Mouse (Mus musculus): ENCODE measurements around the gene Fam241a. TPM values are rescaled to one million over a fixed set of nuclear protein-coding genes. Genes with fewer than 3 reads are reported as not detected.
A peak's percentile ranks its signal among the peaks of the same experiment; 100 is the strongest.

The Fam241a gene
- polyA plus RNA-seq, 1 experiment from 2014 or later = 4.9 TPM

- WGBS = 85% methylated on average over 11 of the region's 11 CpGs
- ATAC-seq (ENCODE audit: low FRiP score, low read depth) = no peak
- H3K27ac ChIP-seq (replicated peaks) = no peak overlapping the region
- H3K4me2 ChIP-seq (replicated peaks) = no peak overlapping the region
- H3K36me3 ChIP-seq = no peaks in the 10 kb centered on the region
- no peak overlapping the region for H3K4me3 ChIP-seq
- 0 out of 2 replicates have a peak, but pooled peaks cover 3% of the 10 kb centered on the region for H3K9me3 ChIP-seq
- H3K9ac ChIP-seq (replicated peaks) = no peak overlapping the region
- no peaks in the 10 kb centered on the region for H3K4me1 ChIP-seq
- H3K27me3 ChIP-seq = no peaks in the 10 kb centered on the region
These were observed 47.9 kb downstream of the Fam241a start for GRCm38 (mm10) chr3:127848088-127848808.

GRCm38 (mm10) chr3:127843941-127844327, 52.2 kb downstream of the Fam241a start:
- Histone ChIP-seq H3K4me2 (replicated peaks) (no peak overlapping the region), H3K4me1 (no peaks in the 10 kb centered on the region), H3K36me3 (no peaks in the 10 kb centered on the region), H3K9ac (replicated peaks) (no peak overlapping the region), H3K27ac (replicated peaks) (no peak overlapping the region), H3K4me3 (no peak overlapping the region), H3K9me3 (0 out of 2 replicates have a peak, but pooled peaks cover 3% of the 10 kb centered on the region), H3K27me3 (no peaks in the 10 kb centered on the region)
- WGBS = 86% methylated on average over 5 of the region's 5 CpGs
- ATAC-seq (ENCODE audit: low FRiP score, low read depth) = no peak

- Histone ChIP-seq H3K36me3 (no peaks in the 10 kb centered on the region), H3K27me3 (no peaks in the 10 kb centered on the region), H3K27ac (replicated peaks) (no peak overlapping the region), H3K4me2 (replicated peaks) (no peak overlapping the region), H3K9me3 (0 out of 2 replicates have a peak, but pooled peaks cover 3% of the 10 kb centered on the region), H3K4me3 (no peak overlapping the region), H3K4me1 (no peaks in the 10 kb centered on the region), H3K9ac (replicated peaks) (no peak overlapping the region)
- 87% methylated on average over 2 of the region's 2 CpGs for WGBS
- ATAC-seq (ENCODE audit: low FRiP score, low read depth) = no peak
These were observed 52.7 kb downstream of the Fam241a start for GRCm38 (mm10) chr3:127843324-127843940.

- no peak overlapping the region for H3K27ac ChIP-seq (replicated peaks)
- no peaks in the 10 kb centered on the region for H3K4me1 ChIP-seq
- H3K4me2 ChIP-seq (replicated peaks) = no peak overlapping the region
- H3K9me3 ChIP-seq = 0 out of 2 replicates have a peak, but pooled peaks cover 3% of the 10 kb centered on the region
- 87% methylated on average over 8 of the region's 8 CpGs for WGBS
- H3K9ac ChIP-seq (replicated peaks) = no peak overlapping the region
- no peak overlapping the region for H3K4me3 ChIP-seq
- H3K27me3 ChIP-seq = no peaks in the 10 kb centered on the region
- ATAC-seq (ENCODE audit: low FRiP score, low read depth) = no peak
- no peaks in the 10 kb centered on the region for H3K36me3 ChIP-seq
These were observed 54.2 kb downstream of the Fam241a start for GRCm38 (mm10) chr3:127841926-127842325.

DNA sequence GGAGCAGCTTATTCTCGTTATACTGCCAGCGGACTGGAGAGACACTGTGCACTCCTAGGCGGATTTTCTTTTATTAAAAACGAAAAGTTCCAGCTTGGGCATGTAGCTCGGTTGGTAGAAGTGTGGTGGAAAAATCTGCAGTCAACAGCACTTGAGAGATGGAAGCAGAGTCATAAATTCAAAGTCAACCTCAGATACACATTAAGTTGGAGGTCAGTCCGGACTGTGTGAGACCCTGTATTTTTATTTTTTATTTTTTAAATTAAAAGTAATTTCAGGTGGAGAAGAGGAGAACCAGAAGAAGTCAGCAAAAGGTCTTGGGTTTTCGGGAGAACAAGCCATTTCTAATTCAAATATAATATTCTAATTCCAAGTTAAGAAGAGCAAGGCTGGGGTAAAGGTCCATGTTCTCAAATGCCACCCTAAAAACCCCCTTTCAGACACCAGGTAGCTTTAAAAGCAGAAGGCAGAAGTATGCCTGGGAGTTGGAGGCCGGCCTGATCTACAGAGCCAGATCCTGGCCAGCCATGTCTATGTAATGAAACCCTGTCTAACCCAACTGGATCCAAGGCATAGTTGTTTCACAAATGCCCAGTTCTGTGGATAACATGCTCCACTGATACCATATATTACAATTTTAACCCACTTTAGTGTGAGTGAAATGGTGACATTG, 58.0 kb downstream of the Fam241a start:
- Histone ChIP-seq H3K9me3 (no peaks in the 10 kb centered on the region), H3K4me1 (peaks cover 17% of the 10 kb centered on the region), H3K9ac (replicated peaks) (peak overlapping the region; percentile 94), H3K4me3 (peak overlapping the region; percentile 98), H3K27ac (replicated peaks) (peak overlapping the region; percentile 87), H3K4me2 (replicated peaks) (peak overlapping the region; percentile 73), H3K27me3 (no peaks in the 10 kb centered on the region), H3K36me3 (no peaks in the 10 kb centered on the region)
- peak; percentile 21 for ATAC-seq (ENCODE audit: low FRiP score, low read depth)
- 34% methylated on average over 8 of the region's 8 CpGs for WGBS

DNA sequence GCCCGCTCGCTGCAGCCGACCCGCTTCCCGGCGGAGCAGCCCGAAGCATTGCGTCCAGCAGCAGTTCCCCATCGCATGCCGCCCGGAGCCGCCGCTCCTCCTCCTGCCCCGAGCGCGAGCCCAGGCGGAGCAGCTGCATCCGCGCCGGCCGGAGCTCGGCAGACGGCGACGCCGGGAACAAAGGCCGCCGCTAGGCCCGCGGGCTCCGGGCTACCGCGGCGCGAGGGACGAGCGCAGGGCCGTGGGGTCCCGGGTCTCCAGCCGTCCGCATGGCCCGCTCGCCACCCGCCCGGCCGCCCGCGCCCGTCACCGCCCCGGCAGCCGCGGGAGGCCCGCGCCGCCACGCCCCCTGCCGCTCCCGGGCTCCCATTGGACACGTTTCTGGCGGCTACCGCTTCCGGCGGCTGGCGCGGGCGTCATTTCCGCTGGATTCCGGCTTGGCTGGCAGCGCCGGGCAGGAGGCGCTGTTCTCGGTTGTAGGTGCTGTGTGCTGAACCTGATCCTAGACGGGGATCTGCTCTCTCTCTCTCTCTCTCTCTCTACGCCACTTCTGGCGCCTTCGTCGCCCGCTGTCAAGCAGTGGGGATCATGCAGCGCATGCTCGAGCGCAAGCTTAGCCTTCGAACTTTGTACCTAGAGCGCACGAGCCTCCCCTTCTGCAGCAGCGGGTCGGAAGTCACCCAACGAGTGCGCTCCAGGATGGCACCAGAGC, 58.8 kb downstream of the Fam241a start, which contains the start of gene Ap1ar:
Ap1ar (minus strand) TSS at position 370 of the 712 bp plus-strand sequence.
- Histone ChIP-seq H3K27ac (replicated peaks) (peak within 1 kb of the TSS; percentile 87), H3K4me2 (replicated peaks) (peak within 1 kb of the TSS; percentile 73), H3K4me1 (peaks cover 17% of the 10 kb centered on the region), H3K27me3 (no peaks in the 10 kb centered on the region), H3K36me3 (no peaks in the 10 kb centered on the region), H3K9ac (replicated peaks) (peak within 1 kb of the TSS; percentile 94), H3K4me3 (peak within 1 kb of the TSS; percentile 98), H3K9me3 (no peaks in the 10 kb centered on the region)
- 0% methylated on average over 64 of the region's 89 CpGs for WGBS
- ATAC-seq (ENCODE audit: low FRiP score, low read depth) = peak; percentile 98

GRCm38 (mm10) chr3:127836798-127837153, 59.3 kb downstream of the Fam241a start:
- no peaks in the 10 kb centered on the region for H3K27me3 ChIP-seq
- peak; percentile 0; the same call in 1 of the 2 replicates for ATAC-seq (ENCODE audit: low FRiP score, low read depth)
- no peaks in the 10 kb centered on the region for H3K36me3 ChIP-seq
- H3K4me3 ChIP-seq = peak overlapping the region; percentile 98
- 1% methylated on average over 12 of the region's 17 CpGs for WGBS
- H3K4me1 ChIP-seq = peaks cover 17% of the 10 kb centered on the region
- peak overlapping the region; percentile 94 for H3K9ac ChIP-seq (replicated peaks)
- H3K27ac ChIP-seq (replicated peaks) = peak overlapping the region; percentile 87
- H3K9me3 ChIP-seq = no peaks in the 10 kb centered on the region
- peak overlapping the region; percentile 73 for H3K4me2 ChIP-seq (replicated peaks)

DNA sequence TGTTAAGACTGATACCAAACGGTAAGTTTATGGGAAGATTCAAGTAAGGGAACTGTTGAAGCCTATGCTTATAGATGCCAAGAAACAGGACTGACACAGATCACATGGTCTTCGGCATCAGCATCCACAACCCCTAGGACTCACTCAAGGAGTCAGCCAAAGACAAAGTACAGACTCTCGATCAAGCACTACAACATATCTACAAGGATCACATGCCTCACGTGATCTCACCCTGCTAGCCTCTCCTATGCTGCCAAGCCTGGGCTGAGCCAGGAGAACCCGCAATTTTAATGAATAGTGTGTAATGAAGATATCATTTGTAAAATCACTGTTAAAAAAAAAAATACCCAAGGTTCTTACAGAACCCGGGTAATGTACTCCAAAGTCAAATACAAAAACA, 60.5 kb downstream of the Fam241a start:
- Histone ChIP-seq H3K36me3 (0 out of 2 replicates have a peak, but pooled peaks cover 5% of the 10 kb centered on the region), H3K27me3 (no peaks in the 10 kb centered on the region), H3K27ac (replicated peaks) (no peak overlapping the region), H3K4me1 (peaks cover 17% of the 10 kb centered on the region), H3K4me2 (replicated peaks) (peak overlapping the region; percentile 73), H3K4me3 (no peak overlapping the region), H3K9me3 (no peaks in the 10 kb centered on the region), H3K9ac (replicated peaks) (0 out of 2 replicates have a peak overlapping the region, but pooled peaks have one; percentile 94)
- WGBS = 89% methylated on average over 6 of the region's 6 CpGs
- ATAC-seq (ENCODE audit: low FRiP score, low read depth) = no peak

- 82% methylated on average over 4 of the region's 4 CpGs for WGBS
These were observed 62.1 kb downstream of the Fam241a start for GRCm38 (mm10) chr3:127834040-127834439.

GRCm38 (mm10) chr3:127831079-127831478, 65.0 kb downstream of the Fam241a start:
- ATAC-seq (ENCODE audit: low FRiP score, low read depth) = no peak
- WGBS = 73% methylated on average over 6 of the region's 6 CpGs
- Histone ChIP-seq H3K36me3 (0 out of 2 replicates have a peak, but pooled peaks cover 5% of the 10 kb centered on the region), H3K4me3 (no peak overlapping the region), H3K27ac (replicated peaks) (no peak overlapping the region), H3K9me3 (no peaks in the 10 kb centered on the region), H3K4me2 (replicated peaks) (no peak overlapping the region), H3K9ac (replicated peaks) (no peak overlapping the region), H3K27me3 (no peaks in the 10 kb centered on the region), H3K4me1 (peaks cover 22% of the 10 kb centered on the region)

More at GRCm38 (mm10) chr3:127834040-127834439, 62.1 kb downstream of the Fam241a start:
- Histone ChIP-seq H3K9me3 (no peaks in the 10 kb centered on the region), H3K4me2 (replicated peaks) (no peak overlapping the region), H3K4me3 (no peak overlapping the region), H3K36me3 (0 out of 2 replicates have a peak, but pooled peaks cover 5% of the 10 kb centered on the region), H3K9ac (replicated peaks) (no peak overlapping the region), H3K27ac (replicated peaks) (no peak overlapping the region), H3K4me1 (peaks cover 17% of the 10 kb centered on the region), H3K27me3 (no peaks in the 10 kb centered on the region)
- no peak for ATAC-seq (ENCODE audit: low FRiP score, low read depth)

DNA sequence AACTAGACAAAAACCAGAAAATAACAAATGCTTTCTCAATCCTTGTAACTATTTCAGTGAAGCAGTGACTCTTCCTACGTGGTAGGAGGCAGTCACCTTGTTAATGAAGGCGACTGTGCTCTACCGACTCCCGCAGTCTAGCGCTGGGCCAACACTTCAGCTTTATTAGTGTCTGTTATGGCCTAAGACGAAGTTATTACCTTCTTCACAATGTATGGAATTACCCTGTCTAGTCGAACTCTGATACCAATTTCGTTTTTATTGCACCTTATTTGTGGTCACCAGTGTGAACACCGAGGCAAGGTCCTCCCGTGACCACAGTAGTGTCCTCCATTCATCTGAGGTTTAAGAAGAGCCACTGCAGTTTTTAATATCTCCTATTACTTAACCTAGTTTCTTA, 65.9 kb downstream of the Fam241a start:
- H3K27ac ChIP-seq (replicated peaks) = no peak overlapping the region
- no peaks in the 10 kb centered on the region for H3K9me3 ChIP-seq
- no peaks in the 10 kb centered on the region for H3K27me3 ChIP-seq
- 0 out of 2 replicates have a peak, but pooled peaks cover 13% of the 10 kb centered on the region for H3K4me1 ChIP-seq
- ATAC-seq (ENCODE audit: low FRiP score, low read depth) = no peak
- no peak overlapping the region for H3K4me3 ChIP-seq
- WGBS = 92% methylated on average over 10 of the region's 10 CpGs
- 0 out of 2 replicates have a peak, but pooled peaks cover 5% of the 10 kb centered on the region for H3K36me3 ChIP-seq
- no peak overlapping the region for H3K9ac ChIP-seq (replicated peaks)
- H3K4me2 ChIP-seq (replicated peaks) = no peak overlapping the region
